Mouse (Mus musculus) R1 (cell line): ENCODE results near the gene Bcl2l10.

Experiments used
- DNase-seq: peaks from one replicate; pipeline ENCODE4 v3.0.0-alpha.2; 2018; ENCODE audit warnings: low read depth, low spot score

Bcl2l10 gene

GRCm38 (mm10) chr9:75342433-75342832 is 5.1 kb upstream of the Bcl2l10 start:
- DNase-seq: no peak

GRCm38 (mm10) chr9:75348066-75348465 is 508 bp downstream of the Bcl2l10 start:
- no peak for DNase-seq

GRCm38 (mm10) chr9:75348641-75349040 is 1.1 kb downstream of the Bcl2l10 start:
- DNase-seq: no peak

GRCm38 (mm10) chr9:75353094-75353493 is 5.5 kb downstream of the Bcl2l10 start:
- DNase-seq: peak; percentile 35

- no peak for DNase-seq
Measured at GRCm38 (mm10) chr9:75355783-75356182, 8.2 kb downstream of the Bcl2l10 start.

GRCm38 (mm10) chr9:75357087-75357654 is 9.6 kb downstream of the Bcl2l10 start:
- DNase-seq: no peak

- peak; percentile 84 for DNase-seq
Measured at GRCm38 (mm10) chr9:75361699-75362098, 14.1 kb downstream of the Bcl2l10 start.

GRCm38 (mm10) chr9:75362201-75362600 is 14.6 kb downstream of the Bcl2l10 start:
- no peak for DNase-seq

GRCm38 (mm10) chr9:75363001-75363400 is 15.4 kb downstream of the Bcl2l10 start:
- no peak for DNase-seq

GRCm38 (mm10) chr9:75363702-75364101 is 16.1 kb downstream of the Bcl2l10 start:
- DNase-seq: peak; percentile 63

GRCm38 (mm10) chr9:75365195-75365594 is 17.6 kb downstream of the Bcl2l10 start:
- DNase-seq: peak; percentile 88

GRCm38 (mm10) chr9:75366191-75366590 is 18.6 kb downstream of the Bcl2l10 start:
- DNase-seq: no peak

- no peak for DNase-seq
Measured at GRCm38 (mm10) chr9:75368779-75369178, 21.2 kb downstream of the Bcl2l10 start.

GRCm38 (mm10) chr9:75375606-75376005 is 28.0 kb downstream of the Bcl2l10 start:
- DNase-seq: no peak

GRCm38 (mm10) chr9:75376428-75376827 is 28.9 kb downstream of the Bcl2l10 start:
- peak; percentile 97 for DNase-seq

- DNase-seq: no peak
Measured at GRCm38 (mm10) chr9:75378774-75379173, 31.2 kb downstream of the Bcl2l10 start.

GRCm38 (mm10) chr9:75382825-75383224 is 35.3 kb downstream of the Bcl2l10 start:
- peak; percentile 78 for DNase-seq

GRCm38 (mm10) chr9:75383785-75384184 is 36.2 kb downstream of the Bcl2l10 start:
- DNase-seq: peak; percentile 79

- DNase-seq: no peak
Measured at GRCm38 (mm10) chr9:75384337-75384962, 36.9 kb downstream of the Bcl2l10 start.

- no peak for DNase-seq
Measured at GRCm38 (mm10) chr9:75385218-75385974, 37.8 kb downstream of the Bcl2l10 start.

GRCm38 (mm10) chr9:75393251-75393650 is 45.7 kb downstream of the Bcl2l10 start:
- DNase-seq: peak; percentile 90

GRCm38 (mm10) chr9:75395971-75396370 is 48.4 kb downstream of the Bcl2l10 start:
- DNase-seq: no peak

GRCm38 (mm10) chr9:75399069-75399468 is 51.5 kb downstream of the Bcl2l10 start:
- no peak for DNase-seq
